Mouse (Mus musculus): ENCODE data around the gene Pam16.

DNA sequence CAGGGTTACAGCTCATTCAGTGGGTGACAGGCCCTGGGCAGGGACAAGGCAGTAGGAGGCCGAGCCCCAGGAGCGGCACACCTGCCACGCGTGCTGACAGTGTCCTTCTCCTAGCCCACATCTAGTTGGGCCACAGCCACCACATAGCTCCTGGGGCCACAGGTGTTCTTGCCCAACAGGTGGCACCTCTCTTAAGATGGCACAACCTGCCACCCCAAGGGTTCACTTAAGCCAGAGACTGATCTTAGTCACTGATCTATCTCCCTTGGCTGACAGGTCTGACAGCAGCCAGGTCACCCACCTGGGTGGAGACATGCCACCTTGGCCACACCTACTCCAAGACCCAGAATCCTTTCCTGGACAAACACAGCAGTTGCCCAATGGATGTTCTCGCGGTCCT lies 18.1 kb upstream of the Pam16 start:
- TF ChIP-seq CTCF (IDR thresholded peaks at IDR 0.05; ENCODE audit: borderline replicate concordance, insufficient read depth, low read depth, low read length) (no peak), POLR2A (IDR thresholded peaks at IDR 0.05; ENCODE audit: borderline replicate concordance, insufficient read depth, low read length) (no peak)

All from cerebellum, adult 2 months (tissue).